Mouse (Mus musculus): ENCODE measurements at regions not wholly inside any gene's neighbourhood (a gene's known extent, or its start where the extent isn't known, plus 50 kb on each side); places are given as distances from the start of the nearest gene placed in this dataset.
A peak's percentile ranks its signal among the peaks of the same experiment; 100 is the strongest.
"Not testable (repeated sequence)": the region's sequence is repeated elsewhere in the genome, so short reads cannot be mapped to it uniquely, and the experiment has no call there.

- not testable (repeated sequence) for H3K27me3 ChIP-seq (ENCODE audit: control insufficient read depth in 1 of 2, insufficient read depth in 2 of 2, low read length in 2 of 2); H3K36me3 ChIP-seq (ENCODE audit: control insufficient read depth in 1 of 2, insufficient read depth in 2 of 2, low read length in 2 of 2); H3K9ac ChIP-seq (ENCODE audit: control insufficient read depth, low read depth, low read length, poor library complexity, severe bottlenecking); H3K9me3 ChIP-seq (replicated peaks; ENCODE audit: insufficient read depth, low read length); H3K79me2 ChIP-seq (ENCODE audit: control insufficient read depth, insufficient read depth, low read length, poor library complexity); H3K27ac ChIP-seq (ENCODE audit: control insufficient read depth, low read depth, low read length); H3K4me1 ChIP-seq (ENCODE audit: control insufficient read depth in 1 of 2, insufficient read depth in 2 of 2, low read length in 2 of 2); H3K4me3 ChIP-seq (ENCODE audit: control insufficient read depth in 1 of 2, insufficient read depth in 1 of 2, low read depth in 2 of 2, low read length in 2 of 2)
- peak; percentile 38 for DNase-seq (ENCODE audit: low read depth, low spot score)
These were observed 213.6 kb upstream of the Selenop start for GRCm38 (mm10) chr15:3054796-3055195.

All from MEL (cell line).